Mouse (Mus musculus): ENCODE results near the gene Mob1b. TPM values are rescaled to one million over a fixed set of nuclear protein-coding genes. Genes with fewer than 3 reads are reported as not detected.

The Mob1b gene
- total RNA-seq, 1 experiment from 2014 or later, result 16.4 TPM

GRCm38 (mm10) chr5:88765587-88765986 lies 44.9 kb downstream of the Mob1b start:
- ATAC-seq (ENCODE audit: extremely low read depth, insufficient number of reproducible peaks, low FRiP score, poor library complexity, severe bottlenecking), result no peak

- ATAC-seq (ENCODE audit: extremely low read depth, insufficient number of reproducible peaks, low FRiP score, poor library complexity, severe bottlenecking), result peak; percentile 25; the same call in 1 of the 2 replicates
Observed at GRCm38 (mm10) chr5:88766121-88766520, 45.5 kb downstream of the Mob1b start.

- ATAC-seq (ENCODE audit: extremely low read depth, insufficient number of reproducible peaks, low FRiP score, poor library complexity, severe bottlenecking), result peak; percentile 58
Observed at GRCm38 (mm10) chr5:88766863-88767262, 46.2 kb downstream of the Mob1b start.

- no peak for ATAC-seq (ENCODE audit: extremely low read depth, insufficient number of reproducible peaks, low FRiP score, poor library complexity, severe bottlenecking)
Observed at GRCm38 (mm10) chr5:88768201-88768600, 47.5 kb downstream of the Mob1b start.

- no peak for ATAC-seq (ENCODE audit: extremely low read depth, insufficient number of reproducible peaks, low FRiP score, poor library complexity, severe bottlenecking)
Observed at GRCm38 (mm10) chr5:88782072-88782765, 61.6 kb downstream of the Mob1b start.

DNA sequence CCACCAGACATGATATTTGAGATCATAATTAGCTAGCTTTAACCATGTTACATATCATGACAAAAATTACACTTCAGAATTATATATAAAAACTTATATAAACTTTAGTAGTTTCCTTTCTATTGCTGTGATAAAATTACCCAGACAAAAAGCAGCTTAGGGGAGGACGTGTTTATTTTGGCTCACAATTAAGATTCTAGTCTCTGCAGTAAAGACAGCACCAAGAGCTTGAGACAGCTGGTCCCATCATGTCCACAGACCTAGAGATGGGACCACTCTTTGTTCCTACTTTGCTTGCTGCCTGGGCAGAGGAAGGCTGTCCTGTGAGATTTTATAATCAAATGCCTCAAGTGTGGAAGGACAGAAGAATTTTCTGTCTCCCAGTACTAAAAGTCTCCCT lies 64.4 kb downstream of the Mob1b start:
- ATAC-seq (ENCODE audit: extremely low read depth, insufficient number of reproducible peaks, low FRiP score, poor library complexity, severe bottlenecking), result no peak

DNA sequence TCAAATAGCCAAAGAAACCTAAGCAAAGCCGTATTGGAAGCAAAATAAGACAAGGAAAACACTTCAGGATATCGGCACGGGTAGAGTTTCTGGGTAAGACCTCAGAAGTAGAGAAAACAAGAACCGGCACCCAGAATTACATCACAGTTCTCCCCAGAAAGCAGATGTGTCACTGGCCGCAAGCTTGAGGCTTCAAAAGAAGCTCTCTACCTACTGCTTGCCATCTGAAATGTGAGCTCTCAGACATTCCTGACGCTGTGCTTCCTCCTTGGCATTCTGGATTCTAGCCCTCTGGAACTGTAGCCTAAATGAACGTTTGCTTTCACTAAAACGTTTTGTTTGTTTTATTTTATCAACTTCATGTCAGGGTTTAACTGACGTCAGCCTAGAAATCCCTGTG lies 70.0 kb downstream of the Mob1b start:
- no peak for ATAC-seq (ENCODE audit: extremely low read depth, insufficient number of reproducible peaks, low FRiP score, poor library complexity, severe bottlenecking)

GRCm38 (mm10) chr5:88791256-88792245 lies 70.9 kb downstream of the Mob1b start:
- peak; percentile 82 for ATAC-seq (ENCODE audit: extremely low read depth, insufficient number of reproducible peaks, low FRiP score, poor library complexity, severe bottlenecking)

DNA sequence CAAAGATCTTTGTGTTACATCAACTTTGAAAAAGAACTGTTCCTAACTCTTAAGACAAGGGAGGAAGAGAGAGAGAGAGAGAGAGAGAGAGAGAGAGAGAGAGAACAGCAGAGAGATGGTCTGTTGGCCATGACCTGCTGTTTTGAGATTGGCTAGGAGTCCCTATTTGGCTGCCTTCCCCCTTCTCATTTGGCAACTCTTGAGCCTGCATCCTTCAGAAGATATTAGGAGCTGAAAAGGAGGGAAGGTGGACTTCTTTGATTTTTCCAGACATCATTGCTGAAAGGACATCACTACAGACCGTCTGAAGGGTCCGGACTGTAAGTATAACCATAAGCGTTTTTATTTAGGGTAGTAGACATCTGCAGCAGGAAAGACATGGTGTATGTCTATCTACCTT lies 73.0 kb downstream of the Mob1b start:
- ATAC-seq (ENCODE audit: extremely low read depth, insufficient number of reproducible peaks, low FRiP score, poor library complexity, severe bottlenecking), result no peak

- no peak for ATAC-seq (ENCODE audit: extremely low read depth, insufficient number of reproducible peaks, low FRiP score, poor library complexity, severe bottlenecking)
Observed at GRCm38 (mm10) chr5:88795910-88796584, 75.4 kb downstream of the Mob1b start.

DNA sequence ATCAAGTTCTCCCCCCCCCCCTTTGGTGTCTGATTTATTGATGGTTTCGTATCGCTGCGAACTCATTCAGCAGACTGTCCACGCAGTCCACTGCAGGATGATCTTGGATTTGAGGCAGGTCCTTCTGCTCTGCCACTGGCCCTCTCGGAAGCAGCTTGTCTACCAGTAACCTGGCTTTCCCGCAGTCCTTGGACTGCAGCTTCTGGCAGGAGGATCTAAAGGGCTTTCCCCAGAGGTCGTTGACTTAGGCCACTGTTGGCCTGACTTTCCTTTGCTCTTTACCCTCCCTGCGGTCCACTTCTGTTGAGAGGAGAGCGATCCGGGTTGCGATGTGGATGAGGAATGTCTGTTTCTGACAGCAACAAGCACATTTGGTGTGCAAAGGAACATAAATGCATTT lies 75.9 kb downstream of the Mob1b start:
- no peak for ATAC-seq (ENCODE audit: extremely low read depth, insufficient number of reproducible peaks, low FRiP score, poor library complexity, severe bottlenecking)

DNA sequence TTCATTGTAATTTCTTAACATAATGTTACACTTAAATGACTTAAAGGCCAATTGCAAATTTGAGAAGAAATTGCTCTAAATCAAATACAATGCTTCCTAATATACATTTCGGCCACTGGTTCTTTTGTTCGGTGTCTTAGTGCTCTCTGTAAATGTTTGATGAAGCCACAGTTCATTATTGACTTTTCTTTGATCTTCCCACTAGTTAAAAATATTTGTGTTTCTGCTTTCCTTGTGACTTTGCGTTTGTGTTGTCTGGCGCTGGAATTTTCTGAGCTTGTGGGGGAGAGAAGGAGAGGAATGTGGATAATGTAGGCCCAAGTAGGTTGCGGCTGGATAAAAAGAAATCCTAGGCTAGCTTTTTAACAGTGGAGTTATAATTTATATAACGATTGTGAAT lies 76.5 kb downstream of the Mob1b start:
- ATAC-seq (ENCODE audit: extremely low read depth, insufficient number of reproducible peaks, low FRiP score, poor library complexity, severe bottlenecking), result no peak

GRCm38 (mm10) chr5:88805616-88806015 lies 85.0 kb downstream of the Mob1b start:
- no peak for ATAC-seq (ENCODE audit: extremely low read depth, insufficient number of reproducible peaks, low FRiP score, poor library complexity, severe bottlenecking)

DNA sequence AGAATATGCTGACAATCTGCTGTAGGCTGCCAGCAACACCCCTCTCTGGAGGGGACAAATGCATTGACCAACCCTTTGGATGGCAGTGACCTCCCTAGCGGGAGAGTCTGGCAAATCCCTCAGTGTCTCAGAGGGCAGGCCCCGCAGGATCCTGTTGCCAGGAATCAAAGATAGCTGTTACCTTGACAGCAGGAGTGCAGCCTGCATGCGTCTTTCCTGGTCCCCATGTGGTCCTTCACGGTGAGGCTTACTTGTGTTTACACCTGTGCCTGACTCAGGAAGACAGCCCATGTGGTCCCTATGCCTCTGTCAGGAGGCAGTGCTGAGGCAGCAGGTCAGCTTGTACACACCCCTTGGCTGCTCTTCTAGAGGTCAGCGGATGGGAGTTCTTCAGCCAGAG lies 85.6 kb downstream of the Mob1b start:
- 0 out of 2 replicates have a peak, but pooled peaks have one; percentile 3 for ATAC-seq (ENCODE audit: extremely low read depth, insufficient number of reproducible peaks, low FRiP score, poor library complexity, severe bottlenecking)

- no peak for ATAC-seq (ENCODE audit: extremely low read depth, insufficient number of reproducible peaks, low FRiP score, poor library complexity, severe bottlenecking)
Observed at GRCm38 (mm10) chr5:88807342-88807741, 86.7 kb downstream of the Mob1b start.

DNA sequence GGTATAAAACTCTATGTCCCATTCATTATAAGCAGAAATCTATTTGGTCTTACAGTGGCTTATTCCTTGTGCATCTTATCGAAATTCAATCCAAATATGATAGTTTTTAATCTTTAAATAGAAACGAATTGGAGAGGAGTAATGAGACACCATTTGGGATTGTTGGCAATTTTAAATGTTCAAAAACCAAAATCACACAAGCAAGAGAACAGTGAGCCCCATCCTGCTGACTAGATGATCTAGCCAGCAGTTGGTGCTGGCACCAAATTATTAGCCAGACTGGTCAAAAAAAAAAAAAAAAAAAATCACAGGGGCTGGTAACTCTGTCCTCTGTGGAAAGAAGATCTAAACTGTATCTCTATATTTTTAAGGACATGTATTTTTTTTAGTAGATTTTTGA lies 92.5 kb downstream of the Mob1b start:
- no peak for ATAC-seq (ENCODE audit: extremely low read depth, insufficient number of reproducible peaks, low FRiP score, poor library complexity, severe bottlenecking)

Measured in neutrophil, adult 5-6 weeks (primary cell).